ENCODE assay signal across 15 mouse cellular contexts in the genomic region with DNA sequence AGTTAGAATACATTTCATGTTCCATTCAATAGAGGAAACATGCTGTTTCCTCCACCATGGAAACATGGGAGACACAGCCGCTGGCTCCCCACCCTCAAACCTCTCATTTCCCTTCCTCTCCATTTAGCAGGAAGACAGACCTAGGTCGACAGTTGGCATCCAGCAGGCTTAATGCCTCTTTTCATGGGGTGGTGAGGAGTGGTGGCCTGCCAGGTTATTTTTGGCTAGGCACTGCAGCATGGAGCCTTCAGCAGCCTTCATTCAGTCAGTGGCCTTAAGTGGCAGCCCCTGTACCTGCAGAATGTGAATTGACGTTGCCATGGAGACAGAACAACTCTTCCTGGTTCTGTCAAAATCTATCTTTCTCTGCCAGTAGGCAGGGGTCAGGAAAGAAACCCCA.
DNase-seq lines count a peak whose midpoint lies in the region; ATAC-seq and TF ChIP-seq lines count a peak whose summit lies in the region.
"Had no signal": no experiment of that assay in that cellular context is flagged by ENCODE, and none has a peak within 500 bp of the region (broad histone marks: within the 10 kb centered on the region; RNA-seq: fewer than 3 reads in every experiment).

No protein-coding gene starts in this region.

- peak; percentile 89 to 94 for DNase-seq in cerebellum, postnatal 10 days
- DNase-seq in cerebellum, adult 8-10 months: no peak
- no peak for DNase-seq in hindbrain, embryonic 10.5 days (ENCODE audit: low spot score)
- peak; percentile 46 for DNase-seq in brain, adult 2 months (ENCODE audit: low read depth, low spot score)
- DNase-seq in hindbrain, postnatal 0 days (ENCODE audit: low spot score): peak; percentile 78
- no peak for DNase-seq in layer of hippocampus, postnatal 25 days (ENCODE audit: extremely low spot score in 1 of 2, low spot score in 1 of 2)
- no peak for DNase-seq in gastrocnemius, adult 2 months
- DNase-seq: kidney, adult 9 months; right cerebral cortex, adult 18-20 months; spleen, adult 18-20 months had no signal

- H3K4me3 ChIP-seq in hindbrain, embryonic 12.5 days: no peak overlapping the region
- no peak overlapping the region for H3K4me3 ChIP-seq in hindbrain, embryonic 10.5 days
- H3K4me3 ChIP-seq in hindbrain, postnatal 0 days (ENCODE audit: low read length): no peak overlapping the region
- no peak overlapping the region for H3K4me3 ChIP-seq in gastrocnemius, adult 2 months
- H3K4me3 ChIP-seq: layer of hippocampus, adult 2 months; liver, embryonic 12.5 days; neural tube, embryonic 12.5 days had no signal

- no peak for TF ChIP-seq CTCF in hindbrain, postnatal 0 days (IDR thresholded peaks at IDR 0.05; ENCODE audit: low read depth)
- no peak for TF ChIP-seq CTCF in gastrocnemius, adult 2 months (IDR thresholded peaks at IDR 0.05)

- no peak for ATAC-seq in hindbrain, embryonic 12.5 days (ENCODE audit: low FRiP score)
- peak; percentile 83 for ATAC-seq in hindbrain, postnatal 0 days
- ATAC-seq: liver, embryonic 12.5 days; Patski had no signal

- H3K4me2 ChIP-seq in hindbrain, embryonic 12.5 days (replicated peaks): no peak overlapping the region
- H3K4me2 ChIP-seq in hindbrain, postnatal 0 days (ENCODE audit: low read depth, low read length): no peak overlapping the region
- H3K4me2 ChIP-seq: liver, embryonic 12.5 days; neural tube, embryonic 12.5 days had no signal

- H3K4me1 ChIP-seq in hindbrain, embryonic 12.5 days: peaks cover 7% of the 10 kb centered on the region; the same call in 1 of the 2 replicates
- H3K4me1 ChIP-seq in hindbrain, embryonic 10.5 days (replicated peaks): 0 out of 2 replicates have a peak, but pooled peaks cover 3% of the 10 kb centered on the region
- peaks cover 10% of the 10 kb centered on the region; the same call in 1 of the 2 replicates for H3K4me1 ChIP-seq in hindbrain, postnatal 0 days (ENCODE audit: insufficient read depth, low read length)
- H3K4me1 ChIP-seq: neural tube, embryonic 12.5 days had no signal

- H3K27ac ChIP-seq in hindbrain, embryonic 12.5 days: 0 out of 2 replicates have a peak overlapping the region, but pooled peaks have one; percentile 17
- H3K27ac ChIP-seq in hindbrain, embryonic 10.5 days: no peak overlapping the region
- H3K27ac ChIP-seq in hindbrain, postnatal 0 days: peak overlapping the region; percentile 62
- H3K27ac ChIP-seq in gastrocnemius, adult 2 months: no peak overlapping the region
- H3K27ac ChIP-seq: layer of hippocampus, adult 2 months; liver, embryonic 12.5 days; neural tube, embryonic 12.5 days had no signal

- no peaks in the 10 kb centered on the region for H3K36me3 ChIP-seq in hindbrain, embryonic 12.5 days
- no peaks in the 10 kb centered on the region for H3K36me3 ChIP-seq in hindbrain, embryonic 10.5 days
- H3K36me3 ChIP-seq in hindbrain, postnatal 0 days (ENCODE audit: insufficient read depth, low read length): no peaks in the 10 kb centered on the region
- H3K36me3 ChIP-seq: liver, embryonic 12.5 days; neural tube, embryonic 12.5 days had no signal

- H3K9ac ChIP-seq in hindbrain, embryonic 12.5 days: no peak overlapping the region
- H3K9ac ChIP-seq in hindbrain, postnatal 0 days (replicated peaks; ENCODE audit: low read length): no peak overlapping the region
- H3K9ac ChIP-seq: liver, embryonic 12.5 days; neural tube, embryonic 12.5 days had no signal

- intact Hi-C loops in gastrocnemius, adult 2 months (cut with DNase I): no loop called here

- no peaks in the 10 kb centered on the region for H3K9me3 ChIP-seq in hindbrain, embryonic 12.5 days (replicated peaks)
- H3K9me3 ChIP-seq in hindbrain, embryonic 10.5 days: no peaks in the 10 kb centered on the region
- H3K9me3 ChIP-seq in hindbrain, postnatal 0 days (ENCODE audit: low read length): no peaks in the 10 kb centered on the region
- H3K9me3 ChIP-seq: liver, embryonic 12.5 days; neural tube, embryonic 12.5 days had no signal

- 49% methylated on average over 3 of the region's 3 CpGs for WGBS in hindbrain, embryonic 12.5 days
- 67% methylated on average over 3 of the region's 3 CpGs for WGBS in hindbrain, embryonic 10.5 days
- WGBS in hindbrain, postnatal 0 days: 21% methylated on average over 3 of the region's 3 CpGs

- no peaks in the 10 kb centered on the region for H3K27me3 ChIP-seq in hindbrain, embryonic 12.5 days
- H3K27me3 ChIP-seq in hindbrain, embryonic 10.5 days (ENCODE audit: insufficient read depth, poor library complexity, severe bottlenecking): no peaks in the 10 kb centered on the region
- no peaks in the 10 kb centered on the region for H3K27me3 ChIP-seq in hindbrain, postnatal 0 days (ENCODE audit: insufficient read depth, low read length)
- H3K27me3 ChIP-seq: neural tube, embryonic 12.5 days; Patski had no signal

Comparison
In these comparisons a context has a peak if more than half of its experiments do, and no peak if none do; other contexts are left out.
1. DNase-seq: peak in cerebellum, postnatal 10 days (2 of 2), brain, adult 2 months (single experiment) and hindbrain, postnatal 0 days (single experiment); none in cerebellum, adult 8-10 months (single experiment), hindbrain, embryonic 10.5 days (single experiment), layer of hippocampus, postnatal 25 days (0 of 2) and gastrocnemius, adult 2 months (single experiment).
2. H3K27ac ChIP-seq: peak in hindbrain, embryonic 12.5 days (single experiment) and hindbrain, postnatal 0 days (single experiment); none in hindbrain, embryonic 10.5 days (single experiment) and gastrocnemius, adult 2 months (single experiment).